Mouse (Mus musculus) neutrophil, adult 5-6 weeks (primary cell): Measurements from ENCODE around the gene Ttyh3. TPM values are rescaled to one million over a fixed set of nuclear protein-coding genes. Genes with fewer than 3 reads are reported as not detected.

ENCODE experiments used
- ATAC-seq: fragments of 151-379, 151-347 bp; 2 replicates; pipeline ENCODE4 v1.8.0; 2017; ENCODE audit warnings: mild to moderate bottlenecking, moderate TSS enrichment; ENCODE audit not compliant: insufficient number of reproducible peaks, poor library complexity, low FRiP score, severe bottlenecking; ENCODE audit errors: extremely low read depth
- total RNA-seq: library from RNA; stranded (forward); fragments of 200-1000 nt; gene quantifications from 2 replicates; pipeline ENCODE4 v1.2.3, GENCODE M21; 2017

Ttyh3 gene
- total RNA-seq, 1 experiment from 2014 or later: 54.6 TPM

GRCm38 (mm10) chr5:140659607-140660272 lies 10.9 kb upstream of the Ttyh3 start:
- ATAC-seq: no peak

- ATAC-seq: no peak
Measured at GRCm38 (mm10) chr5:140654096-140654845, 5.4 kb upstream of the Ttyh3 start.

- no peak for ATAC-seq
Measured at GRCm38 (mm10) chr5:140652587-140652986, 3.8 kb upstream of the Ttyh3 start.

- no peak for ATAC-seq
Measured at GRCm38 (mm10) chr5:140651231-140651630, 2.4 kb upstream of the Ttyh3 start.

- no peak for ATAC-seq
Measured at GRCm38 (mm10) chr5:140649881-140650414, 1.1 kb upstream of the Ttyh3 start.

DNA sequence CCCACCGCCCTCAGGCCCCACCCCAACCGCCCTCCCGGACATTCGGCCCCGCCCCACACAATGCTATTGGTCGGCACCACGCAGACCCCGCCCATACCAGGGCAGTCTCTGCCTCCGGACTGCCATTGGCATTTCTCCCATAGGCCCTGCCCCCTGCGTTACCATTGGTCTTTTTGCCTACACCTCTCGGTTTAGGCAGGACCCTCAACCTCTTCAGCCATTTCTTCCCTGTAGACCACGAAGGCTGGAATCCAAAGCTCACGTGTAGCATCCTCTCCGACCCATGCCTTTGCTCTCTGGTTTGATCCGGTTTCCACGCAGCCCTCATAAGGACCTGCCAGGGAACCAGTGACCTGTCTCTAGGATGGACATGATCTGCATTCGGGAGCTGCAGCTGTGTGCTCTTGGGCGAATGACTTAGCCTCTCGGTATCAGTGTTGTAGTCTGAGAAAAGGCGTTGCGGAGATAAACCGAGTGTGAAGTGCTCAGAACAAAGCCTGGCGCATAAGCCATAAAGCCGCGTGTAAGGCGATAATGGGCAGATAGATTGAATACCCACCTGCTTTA lies 353 bp upstream of the Ttyh3 start:
- peak; percentile 92 for ATAC-seq

GRCm38 (mm10) chr5:140647821-140648518 lies 861 bp downstream of the Ttyh3 start:
- no peak for ATAC-seq

- no peak for ATAC-seq
Measured at GRCm38 (mm10) chr5:140647031-140647760, 1.6 kb downstream of the Ttyh3 start.

GRCm38 (mm10) chr5:140646171-140646570 lies 2.7 kb downstream of the Ttyh3 start:
- ATAC-seq: no peak

- ATAC-seq: no peak
Measured at GRCm38 (mm10) chr5:140645454-140645853, 3.4 kb downstream of the Ttyh3 start.

DNA sequence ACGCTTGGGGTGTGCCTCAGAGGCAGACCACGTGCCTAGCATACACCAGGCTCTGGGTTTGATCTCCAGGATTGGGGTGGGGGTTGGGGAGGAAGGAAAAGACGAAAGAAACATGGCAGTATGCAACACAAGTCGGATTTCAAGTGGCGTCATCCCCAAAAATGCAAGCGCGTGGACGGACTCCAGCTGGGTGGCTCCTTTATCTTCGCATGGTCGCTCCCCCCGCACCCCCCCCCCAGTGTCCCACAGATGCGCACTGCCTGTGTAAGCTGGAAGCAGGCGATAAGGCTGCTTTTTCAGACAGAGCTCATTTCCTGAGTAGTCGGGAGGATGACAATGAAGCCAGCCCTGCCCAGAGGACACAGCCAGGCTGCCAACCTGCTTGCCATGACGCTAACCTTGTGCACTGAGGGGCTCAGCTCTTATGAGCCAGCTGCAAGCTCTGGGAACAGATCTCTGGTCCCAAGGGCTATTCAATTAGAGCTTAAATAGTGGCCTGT lies 4.1 kb downstream of the Ttyh3 start:
- ATAC-seq: no peak

DNA sequence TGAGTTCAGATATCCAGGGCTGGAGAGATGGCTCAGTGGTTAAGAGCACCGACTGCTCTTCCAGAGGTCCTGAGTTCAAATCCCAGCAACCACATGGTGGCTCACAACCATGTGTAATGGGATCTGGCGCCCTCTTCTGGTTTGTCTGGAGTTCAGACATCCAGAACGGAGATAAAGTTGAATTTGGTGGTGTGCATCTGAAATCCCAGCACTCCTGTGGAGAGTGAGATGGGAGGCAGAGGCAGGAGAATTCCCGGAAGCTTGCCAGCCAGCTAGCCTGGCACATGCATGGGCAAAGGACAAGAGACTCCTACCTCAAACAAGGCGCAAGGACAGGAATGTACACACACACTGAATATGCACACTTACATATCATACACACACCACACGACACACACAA lies 4.6 kb downstream of the Ttyh3 start:
- no peak for ATAC-seq

- peak; percentile 80 for ATAC-seq
Measured at GRCm38 (mm10) chr5:140642076-140642475, 6.8 kb downstream of the Ttyh3 start.

- ATAC-seq: no peak
Measured at GRCm38 (mm10) chr5:140641254-140641928, 7.4 kb downstream of the Ttyh3 start.

GRCm38 (mm10) chr5:140640812-140641211 lies 8.0 kb downstream of the Ttyh3 start:
- ATAC-seq: no peak

- ATAC-seq: no peak
Measured at GRCm38 (mm10) chr5:140639871-140640270, 9.0 kb downstream of the Ttyh3 start.

- no peak for ATAC-seq
Measured at GRCm38 (mm10) chr5:140639312-140639711, 9.5 kb downstream of the Ttyh3 start.

DNA sequence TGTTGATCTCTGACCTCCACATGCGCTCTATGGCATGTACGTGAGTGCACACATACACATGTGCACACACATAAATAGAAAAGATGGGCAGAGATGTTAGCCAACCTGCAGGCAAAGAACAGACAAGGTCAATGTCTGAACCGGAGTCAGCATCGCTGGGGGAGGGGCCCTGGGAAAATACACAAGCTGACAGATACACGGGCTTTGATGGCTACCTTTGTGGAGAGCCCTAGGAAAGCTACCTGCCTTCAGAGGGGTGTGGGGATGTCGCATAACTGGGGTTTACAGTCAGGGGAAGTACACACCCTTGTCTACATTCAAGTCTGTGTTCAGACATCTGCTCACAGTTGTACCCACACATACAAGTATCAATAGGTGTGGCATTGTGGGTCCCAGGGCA lies 10.3 kb downstream of the Ttyh3 start:
- ATAC-seq: no peak
